Mouse (Mus musculus): ENCODE measurements around the gene Ms4a18. TPM values are rescaled to one million over a fixed set of nuclear protein-coding genes. Genes with fewer than 3 reads are reported as not detected.

The Ms4a18 gene
- total and polyA plus RNA-seq, 2 experiments from 2014 or later, result not detected

GRCm38 (mm10) chr19:10974238-10974865 lies 43.5 kb downstream of the Ms4a18 start, which contains the start of gene Ms4a10:
TSS of gene Ms4a10 (minus strand) at chr19:10974670.
- Histone ChIP-seq H3K4me2 (ENCODE audit: low read depth, low read length) (no peak within 1 kb of the TSS), H3K9me3 (replicated peaks; ENCODE audit: control insufficient read depth, low read length) (no peaks in the 10 kb centered on the region), H3K27ac (ENCODE audit: low read depth) (no peak within 1 kb of the TSS), H3K9ac (replicated peaks; ENCODE audit: low read depth, low read length) (no peak within 1 kb of the TSS), H3K27me3 (ENCODE audit: control insufficient read depth, insufficient read depth, low read length) (no peaks in the 10 kb centered on the region), H3K4me3 (ENCODE audit: low read depth, low read length) (no peak within 1 kb of the TSS), H3K36me3 (replicated peaks; ENCODE audit: control insufficient read depth, insufficient read depth, low read length) (no peaks in the 10 kb centered on the region), H3K4me1 (ENCODE audit: control insufficient read depth, insufficient read depth) (0 out of 2 replicates have a peak, but pooled peaks cover under 1% of the 10 kb centered on the region)
- WGBS, result 20% methylated on average over 4 of the region's 4 CpGs
- TF ChIP-seq EP300 (IDR thresholded peaks at IDR 0.05; ENCODE audit: low read depth), result no peak
- TF ChIP-seq CTCF (IDR thresholded peaks at IDR 0.05; ENCODE audit: low read depth), result no peak
- ATAC-seq (ENCODE audit: insufficient read depth, low read depth) (0 out of 2 replicates have a peak, but pooled peaks have one; percentile 24), DNase-seq (ENCODE audit: low spot score) (peak; percentile 25)

DNA sequence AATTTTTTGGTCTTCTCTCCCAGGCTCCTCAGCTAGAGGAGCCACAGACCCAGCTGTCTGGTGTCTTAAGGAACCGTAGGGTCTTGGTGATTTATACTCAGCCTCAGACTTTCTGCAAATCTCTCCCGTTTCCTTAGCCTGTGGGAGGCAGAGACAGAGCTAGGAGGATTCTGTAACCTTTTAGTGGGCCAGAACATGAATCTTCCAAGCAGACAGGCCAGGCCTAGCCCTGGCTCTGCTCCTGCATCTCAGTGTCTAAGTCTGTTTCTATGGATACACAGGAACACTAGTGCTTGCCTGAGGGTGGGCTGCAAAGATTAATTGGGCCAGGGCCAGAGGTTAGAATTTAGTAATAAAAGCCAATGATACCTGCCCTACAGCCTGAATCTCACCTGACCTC lies 44.6 kb downstream of the Ms4a18 start:
- H3K27me3 ChIP-seq (ENCODE audit: control insufficient read depth, insufficient read depth, low read length), result no peaks in the 10 kb centered on the region
- no peaks in the 10 kb centered on the region for H3K9me3 ChIP-seq (replicated peaks; ENCODE audit: control insufficient read depth, low read length)
- no peak overlapping the region for H3K27ac ChIP-seq (ENCODE audit: low read depth)
- DNase-seq (ENCODE audit: low spot score) (no peak), ATAC-seq (ENCODE audit: insufficient read depth, low read depth) (no peak)
- no peak overlapping the region for H3K4me3 ChIP-seq (ENCODE audit: low read depth, low read length)
- H3K4me1 ChIP-seq (ENCODE audit: control insufficient read depth, insufficient read depth), result no peaks in the 10 kb centered on the region
- H3K36me3 ChIP-seq (replicated peaks; ENCODE audit: control insufficient read depth, insufficient read depth, low read length), result no peaks in the 10 kb centered on the region
- no peak overlapping the region for H3K9ac ChIP-seq (replicated peaks; ENCODE audit: low read depth, low read length)
- no peak overlapping the region for H3K4me2 ChIP-seq (ENCODE audit: low read depth, low read length)
- WGBS, result 60% methylated on average over 2 of the region's 2 CpGs
- TF ChIP-seq CTCF (IDR thresholded peaks at IDR 0.05; ENCODE audit: low read depth) (no peak), EP300 (IDR thresholded peaks at IDR 0.05; ENCODE audit: low read depth) (no peak)

DNA sequence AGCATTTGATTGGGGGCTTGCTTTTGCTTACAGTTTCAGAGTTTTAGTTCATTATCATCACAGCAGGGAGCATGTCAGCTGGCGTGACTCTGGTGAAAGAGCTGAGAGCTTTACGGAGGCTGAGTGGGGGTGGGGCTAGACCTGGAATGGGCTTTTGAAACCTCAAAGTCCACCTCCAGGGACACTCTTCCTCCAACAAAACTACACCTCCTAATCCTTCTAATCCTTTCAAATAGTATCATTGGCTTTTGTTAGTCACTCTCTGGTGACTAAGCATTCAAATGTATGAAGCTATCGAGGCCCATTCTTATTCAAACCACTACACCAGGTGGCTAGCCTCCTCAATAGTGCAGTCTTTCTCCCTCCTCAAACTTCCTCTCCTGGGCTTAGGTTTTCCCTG lies 45.2 kb downstream of the Ms4a18 start:
- H3K27me3 ChIP-seq (ENCODE audit: control insufficient read depth, insufficient read depth, low read length), result no peaks in the 10 kb centered on the region
- H3K4me2 ChIP-seq (ENCODE audit: low read depth, low read length), result no peak overlapping the region
- H3K9me3 ChIP-seq (replicated peaks; ENCODE audit: control insufficient read depth, low read length), result no peaks in the 10 kb centered on the region
- no peak for DNase-seq (ENCODE audit: low spot score)
- no peak overlapping the region for H3K27ac ChIP-seq (ENCODE audit: low read depth)
- ATAC-seq (ENCODE audit: insufficient read depth, low read depth), result no peak
- no peaks in the 10 kb centered on the region for H3K4me1 ChIP-seq (ENCODE audit: control insufficient read depth, insufficient read depth)
- H3K9ac ChIP-seq (replicated peaks; ENCODE audit: low read depth, low read length), result no peak overlapping the region
- no peak for TF ChIP-seq EP300 (IDR thresholded peaks at IDR 0.05; ENCODE audit: low read depth)
- TF ChIP-seq CTCF (IDR thresholded peaks at IDR 0.05; ENCODE audit: low read depth), result no peak
- H3K4me3 ChIP-seq (ENCODE audit: low read depth, low read length), result no peak overlapping the region
- 71% methylated on average over 3 of the region's 3 CpGs for WGBS
- H3K36me3 ChIP-seq (replicated peaks; ENCODE audit: control insufficient read depth, insufficient read depth, low read length), result no peaks in the 10 kb centered on the region

DNA sequence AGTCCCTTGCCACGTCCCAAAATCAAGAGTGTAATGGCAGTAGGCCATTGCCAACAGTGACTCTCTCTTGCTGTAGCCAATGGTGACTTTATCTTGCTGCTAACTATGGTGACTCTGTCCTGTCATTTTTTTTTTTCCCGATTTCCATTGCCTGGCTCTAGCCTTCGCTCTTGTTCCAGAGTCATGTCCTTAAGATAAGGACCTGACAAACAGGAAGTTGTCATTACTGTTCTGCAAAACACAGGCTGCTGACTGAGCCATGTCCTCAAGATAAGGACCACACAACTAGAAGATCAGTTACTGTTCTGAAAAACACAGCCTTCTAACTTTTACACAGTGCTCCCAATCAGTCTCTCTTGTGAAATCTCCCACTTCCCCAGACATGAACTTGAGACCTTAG lies 47.4 kb downstream of the Ms4a18 start:
- H3K4me3 ChIP-seq (ENCODE audit: low read depth, low read length), result no peak overlapping the region
- ATAC-seq (ENCODE audit: insufficient read depth, low read depth) (no peak), DNase-seq (ENCODE audit: low spot score) (no peak)
- no peaks in the 10 kb centered on the region for H3K4me1 ChIP-seq (ENCODE audit: control insufficient read depth, insufficient read depth)
- no peaks in the 10 kb centered on the region for H3K27me3 ChIP-seq (ENCODE audit: control insufficient read depth, insufficient read depth, low read length)
- H3K36me3 ChIP-seq (replicated peaks; ENCODE audit: control insufficient read depth, insufficient read depth, low read length), result no peaks in the 10 kb centered on the region
- H3K4me2 ChIP-seq (ENCODE audit: low read depth, low read length), result no peak overlapping the region
- no peaks in the 10 kb centered on the region for H3K9me3 ChIP-seq (replicated peaks; ENCODE audit: control insufficient read depth, low read length)
- 26% methylated on average over 3 of the region's 3 CpGs for WGBS
- TF ChIP-seq EP300 (IDR thresholded peaks at IDR 0.05; ENCODE audit: low read depth) (no peak), CTCF (IDR thresholded peaks at IDR 0.05; ENCODE audit: low read depth) (no peak)
- H3K9ac ChIP-seq (replicated peaks; ENCODE audit: low read depth, low read length), result no peak overlapping the region
- H3K27ac ChIP-seq (ENCODE audit: low read depth), result no peak overlapping the region

DNA sequence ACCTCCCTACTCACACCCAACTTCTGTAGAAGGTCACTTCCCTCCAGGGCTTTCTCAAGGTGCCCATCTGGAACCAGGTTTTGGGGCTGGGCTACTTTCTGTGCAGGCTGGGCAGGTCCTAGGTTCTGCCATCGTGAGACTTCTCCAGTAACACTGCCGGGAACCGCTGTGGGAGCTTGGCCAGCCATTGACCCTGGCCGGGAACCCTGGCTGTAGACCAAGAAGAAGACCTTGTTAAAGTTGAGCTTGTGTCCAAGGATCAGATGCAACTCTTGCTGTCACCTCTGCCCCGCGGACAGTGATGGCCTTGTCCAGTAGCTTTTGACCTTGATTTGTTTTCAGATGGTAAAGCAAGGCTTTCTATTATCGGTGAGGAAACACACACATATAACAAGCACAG lies 49.3 kb downstream of the Ms4a18 start:
- no peaks in the 10 kb centered on the region for H3K27me3 ChIP-seq (ENCODE audit: control insufficient read depth, insufficient read depth, low read length)
- no peak overlapping the region for H3K4me2 ChIP-seq (ENCODE audit: low read depth, low read length)
- TF ChIP-seq EP300 (IDR thresholded peaks at IDR 0.05; ENCODE audit: low read depth), result no peak
- TF ChIP-seq CTCF (IDR thresholded peaks at IDR 0.05; ENCODE audit: low read depth), result no peak
- no peaks in the 10 kb centered on the region for H3K9me3 ChIP-seq (replicated peaks; ENCODE audit: control insufficient read depth, low read length)
- H3K9ac ChIP-seq (replicated peaks; ENCODE audit: low read depth, low read length), result no peak overlapping the region
- H3K27ac ChIP-seq (ENCODE audit: low read depth), result no peak overlapping the region
- ATAC-seq (ENCODE audit: insufficient read depth, low read depth) (no peak), DNase-seq (ENCODE audit: low spot score) (no peak)
- H3K4me1 ChIP-seq (ENCODE audit: control insufficient read depth, insufficient read depth), result no peaks in the 10 kb centered on the region
- no peaks in the 10 kb centered on the region for H3K36me3 ChIP-seq (replicated peaks; ENCODE audit: control insufficient read depth, insufficient read depth, low read length)
- H3K4me3 ChIP-seq (ENCODE audit: low read depth, low read length), result no peak overlapping the region
- WGBS, result 80% methylated on average over 7 of the region's 7 CpGs

DNA sequence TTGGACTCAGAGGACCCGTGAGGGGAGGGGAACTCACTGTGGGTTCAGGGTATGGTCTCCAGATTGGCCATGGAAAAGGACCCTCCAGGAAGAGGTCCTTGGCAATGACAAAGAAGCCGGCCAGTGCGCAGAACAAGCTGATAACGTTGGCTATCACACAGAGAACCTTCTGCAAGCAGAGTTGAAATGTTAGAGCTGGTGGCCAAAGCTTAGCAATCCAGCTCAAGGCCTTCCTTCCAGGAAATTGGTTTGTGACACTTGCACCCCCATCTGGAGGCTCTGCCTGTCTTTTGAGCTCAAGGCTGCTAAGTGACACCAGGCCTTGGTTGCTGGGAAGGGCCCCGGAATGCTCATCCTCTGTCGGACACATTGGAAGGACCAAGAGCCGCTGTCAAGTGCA lies 52.1 kb downstream of the Ms4a18 start:
- Histone ChIP-seq H3K27me3 (ENCODE audit: control insufficient read depth, insufficient read depth, low read length) (no peaks in the 10 kb centered on the region), H3K4me2 (ENCODE audit: low read depth, low read length) (no peak overlapping the region), H3K4me3 (ENCODE audit: low read depth, low read length) (no peak overlapping the region), H3K36me3 (replicated peaks; ENCODE audit: control insufficient read depth, insufficient read depth, low read length) (no peaks in the 10 kb centered on the region), H3K9me3 (replicated peaks; ENCODE audit: control insufficient read depth, low read length) (no peaks in the 10 kb centered on the region), H3K4me1 (ENCODE audit: control insufficient read depth, insufficient read depth) (no peaks in the 10 kb centered on the region), H3K9ac (replicated peaks; ENCODE audit: low read depth, low read length) (no peak overlapping the region), H3K27ac (ENCODE audit: low read depth) (no peak overlapping the region)
- DNase-seq (ENCODE audit: low spot score), result no peak
- TF ChIP-seq EP300 (IDR thresholded peaks at IDR 0.05; ENCODE audit: low read depth) (no peak), CTCF (IDR thresholded peaks at IDR 0.05; ENCODE audit: low read depth) (no peak)
- 72% methylated on average over 7 of the region's 7 CpGs for WGBS
- ATAC-seq (ENCODE audit: insufficient read depth, low read depth), result no peak
